Mouse (Mus musculus): ENCODE measurements around the gene Hipk3.

Gene Hipk3

GRCm38 (mm10) chr2:104419411-104419810 is 74.8 kb downstream of the Hipk3 start:
- no peak for DNase-seq (ENCODE audit: low read depth in 2 of 2, low spot score in 2 of 2)

- DNase-seq (ENCODE audit: low read depth in 2 of 2, low spot score in 2 of 2), result no peak
Observed at GRCm38 (mm10) chr2:104413011-104413410, 81.2 kb downstream of the Hipk3 start.

- DNase-seq (ENCODE audit: low read depth in 2 of 2, low spot score in 2 of 2), result no peak
Observed at GRCm38 (mm10) chr2:104412496-104412895, 81.8 kb downstream of the Hipk3 start.

- DNase-seq (ENCODE audit: low read depth in 2 of 2, low spot score in 2 of 2), result no peak
Observed at GRCm38 (mm10) chr2:104411806-104412205, 82.4 kb downstream of the Hipk3 start.

GRCm38 (mm10) chr2:104410963-104411545 is 83.2 kb downstream of the Hipk3 start, which contains the start of gene D430041D05Rik:
TSS of gene D430041D05Rik (minus strand) at chr2:104411013.
- no peak for DNase-seq (ENCODE audit: low read depth in 2 of 2, low spot score in 2 of 2)

- DNase-seq (ENCODE audit: low read depth in 2 of 2, low spot score in 2 of 2), result peak; percentile 14 to 15
Observed at GRCm38 (mm10) chr2:104409851-104410821, 84.1 kb downstream of the Hipk3 start.

- DNase-seq (ENCODE audit: low read depth in 2 of 2, low spot score in 2 of 2), result no peak
Observed at GRCm38 (mm10) chr2:104408351-104408750, 85.9 kb downstream of the Hipk3 start.

GRCm38 (mm10) chr2:104407913-104408312 is 86.3 kb downstream of the Hipk3 start:
- DNase-seq (ENCODE audit: low read depth in 2 of 2, low spot score in 2 of 2), result no peak

GRCm38 (mm10) chr2:104404036-104404435 is 90.2 kb downstream of the Hipk3 start:
- DNase-seq (ENCODE audit: low read depth in 2 of 2, low spot score in 2 of 2), result no peak

GRCm38 (mm10) chr2:104398651-104399290 is 95.5 kb downstream of the Hipk3 start:
- DNase-seq (ENCODE audit: low read depth in 2 of 2, low spot score in 2 of 2), result no peak

- DNase-seq (ENCODE audit: low read depth in 2 of 2, low spot score in 2 of 2), result no peak
Observed at GRCm38 (mm10) chr2:104395961-104396360, 98.3 kb downstream of the Hipk3 start.

- DNase-seq (ENCODE audit: low read depth in 2 of 2, low spot score in 2 of 2), result no peak
Observed at GRCm38 (mm10) chr2:104394769-104395168, 99.5 kb downstream of the Hipk3 start.

GRCm38 (mm10) chr2:104392700-104393312 is 101.4 kb downstream of the Hipk3 start:
- DNase-seq (ENCODE audit: low read depth in 2 of 2, low spot score in 2 of 2), result no peak

- no peak for DNase-seq (ENCODE audit: low read depth in 2 of 2, low spot score in 2 of 2)
Observed at GRCm38 (mm10) chr2:104389231-104389630, 105.0 kb downstream of the Hipk3 start.

GRCm38 (mm10) chr2:104385941-104386340 is 108.3 kb downstream of the Hipk3 start:
- DNase-seq (ENCODE audit: low read depth in 2 of 2, low spot score in 2 of 2), result peak; percentile 40 to 47

GRCm38 (mm10) chr2:104383589-104383988 is 110.7 kb downstream of the Hipk3 start:
- DNase-seq (ENCODE audit: low read depth in 2 of 2, low spot score in 2 of 2), result no peak

- DNase-seq (ENCODE audit: low read depth in 2 of 2, low spot score in 2 of 2), result no peak
Observed at GRCm38 (mm10) chr2:104382813-104383212, 111.4 kb downstream of the Hipk3 start.

- no peak for DNase-seq (ENCODE audit: low read depth in 2 of 2, low spot score in 2 of 2)
Observed at GRCm38 (mm10) chr2:104379304-104379703, 114.9 kb downstream of the Hipk3 start.

GRCm38 (mm10) chr2:104378791-104379190 is 115.5 kb downstream of the Hipk3 start:
- DNase-seq (ENCODE audit: low read depth in 2 of 2, low spot score in 2 of 2), result no peak

- DNase-seq (ENCODE audit: low read depth in 2 of 2, low spot score in 2 of 2), result no peak
Observed at GRCm38 (mm10) chr2:104377990-104378389, 116.3 kb downstream of the Hipk3 start.

All from CD8-positive naive resting alpha-beta T cell, adult 2 months (primary cell).